Mouse (Mus musculus): Measurements from ENCODE around the gene Dcaf5. TPM values are rescaled to one million over a fixed set of nuclear protein-coding genes. Genes with fewer than 3 reads are reported as not detected.
A peak's percentile ranks its signal among the peaks of the same experiment; 100 is the strongest.

Dcaf5 gene
- total and polyA plus RNA-seq, 2 experiments from 2014 or later, result 7.9 to 25.0 TPM

DNA sequence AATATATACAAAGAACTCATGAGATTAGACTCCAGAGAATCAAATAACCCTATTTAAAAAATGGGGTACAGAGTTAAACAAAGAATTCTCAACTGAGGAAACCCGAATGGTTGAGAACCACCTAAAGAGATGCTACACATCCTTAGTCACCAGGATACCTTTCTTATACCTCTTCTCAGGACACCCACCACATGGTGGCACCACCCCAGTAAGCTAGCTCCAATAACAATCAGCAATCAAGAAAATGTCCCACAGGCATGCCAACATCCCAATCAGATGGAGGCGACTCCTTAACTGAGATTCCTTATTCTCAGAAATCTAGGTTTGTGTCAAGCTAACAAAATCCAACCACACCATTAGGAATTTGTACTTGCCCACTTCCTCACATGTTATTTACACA, 42.4 kb downstream of the Dcaf5 start:
- 88% methylated on average over 2 of the region's 2 CpGs for WGBS
- H3K27me3 ChIP-seq (ENCODE audit: control insufficient read depth, insufficient read depth, low read length), result no peaks in the 10 kb centered on the region
- no peaks in the 10 kb centered on the region for H3K4me1 ChIP-seq (ENCODE audit: control insufficient read depth, insufficient read depth)
- ATAC-seq (ENCODE audit: insufficient read depth, low read depth), result no peak
- H3K4me2 ChIP-seq (ENCODE audit: low read depth, low read length), result no peak overlapping the region
- no peak overlapping the region for H3K4me3 ChIP-seq (ENCODE audit: low read depth, low read length)
- no peaks in the 10 kb centered on the region for H3K9me3 ChIP-seq (replicated peaks; ENCODE audit: control insufficient read depth, low read length)
- no peak for DNase-seq (ENCODE audit: low spot score)
- no peak overlapping the region for H3K9ac ChIP-seq (replicated peaks; ENCODE audit: low read depth, low read length)
- no peak overlapping the region for H3K27ac ChIP-seq (ENCODE audit: low read depth)
- peaks cover 51% of the 10 kb centered on the region for H3K36me3 ChIP-seq (replicated peaks; ENCODE audit: control insufficient read depth, insufficient read depth, low read length)
- no peak for TF ChIP-seq CTCF (IDR thresholded peaks at IDR 0.05; ENCODE audit: low read depth)
- no peak for TF ChIP-seq EP300 (IDR thresholded peaks at IDR 0.05; ENCODE audit: low read depth)

DNA sequence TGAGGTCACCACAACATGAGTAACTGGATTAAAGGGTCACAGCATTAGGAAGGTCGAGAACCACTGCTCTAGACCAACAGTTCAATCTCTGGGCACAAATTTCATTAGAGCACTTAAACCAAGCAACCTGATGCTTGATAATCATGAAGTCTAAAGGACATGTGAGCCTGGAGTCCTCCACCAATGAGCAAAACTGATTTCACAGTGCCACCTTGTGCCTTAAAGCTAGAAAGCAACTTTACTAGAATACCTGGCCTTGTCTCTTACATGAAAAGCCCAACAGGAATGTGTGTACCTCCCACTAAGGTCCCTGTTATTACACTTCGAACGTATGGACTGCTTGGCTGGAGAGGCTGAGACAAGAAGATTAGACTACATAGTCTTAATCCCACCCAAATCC, 47.0 kb downstream of the Dcaf5 start:
- Histone ChIP-seq H3K27ac (ENCODE audit: low read depth) (no peak overlapping the region), H3K4me1 (ENCODE audit: control insufficient read depth, insufficient read depth) (no peaks in the 10 kb centered on the region), H3K9me3 (replicated peaks; ENCODE audit: control insufficient read depth, low read length) (no peaks in the 10 kb centered on the region), H3K27me3 (ENCODE audit: control insufficient read depth, insufficient read depth, low read length) (no peaks in the 10 kb centered on the region), H3K36me3 (replicated peaks; ENCODE audit: control insufficient read depth, insufficient read depth, low read length) (peaks cover 23% of the 10 kb centered on the region), H3K4me3 (ENCODE audit: low read depth, low read length) (no peak overlapping the region), H3K4me2 (ENCODE audit: low read depth, low read length) (no peak overlapping the region), H3K9ac (replicated peaks; ENCODE audit: low read depth, low read length) (no peak overlapping the region)
- DNase-seq (ENCODE audit: low spot score), result peak; percentile 52
- peak; percentile 39; the same call in 1 of the 2 replicates for ATAC-seq (ENCODE audit: insufficient read depth, low read depth)
- 43% methylated on average over 3 of the region's 3 CpGs for WGBS
- TF ChIP-seq EP300 (IDR thresholded peaks at IDR 0.05; ENCODE audit: low read depth), result no peak
- peak; percentile 72 for TF ChIP-seq CTCF (IDR thresholded peaks at IDR 0.05; ENCODE audit: low read depth)

DNA sequence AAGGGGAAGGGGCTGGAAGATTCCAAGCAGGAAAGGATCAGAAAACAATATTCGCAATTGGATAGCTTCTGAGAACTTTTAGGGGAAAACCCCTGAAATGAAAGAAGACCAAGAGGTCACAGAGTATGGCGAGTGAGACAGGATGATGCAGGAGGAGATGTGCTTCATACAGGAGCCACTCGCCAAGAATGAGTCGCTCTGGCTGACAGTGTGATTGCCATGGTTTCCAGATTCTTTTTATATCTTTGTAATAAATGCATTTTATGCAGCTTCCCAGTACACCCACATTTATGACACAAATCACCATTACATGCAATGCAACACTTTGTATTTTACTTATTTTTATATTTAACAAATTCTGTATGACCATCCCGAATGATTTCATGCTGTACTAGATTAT, 49.1 kb downstream of the Dcaf5 start:
- Histone ChIP-seq H3K4me3 (ENCODE audit: low read depth, low read length) (no peak overlapping the region), H3K9ac (replicated peaks; ENCODE audit: low read depth, low read length) (no peak overlapping the region), H3K4me2 (ENCODE audit: low read depth, low read length) (no peak overlapping the region), H3K9me3 (replicated peaks; ENCODE audit: control insufficient read depth, low read length) (no peaks in the 10 kb centered on the region), H3K27ac (ENCODE audit: low read depth) (no peak overlapping the region), H3K4me1 (ENCODE audit: control insufficient read depth, insufficient read depth) (no peaks in the 10 kb centered on the region), H3K27me3 (ENCODE audit: control insufficient read depth, insufficient read depth, low read length) (no peaks in the 10 kb centered on the region), H3K36me3 (replicated peaks; ENCODE audit: control insufficient read depth, insufficient read depth, low read length) (peaks cover 19% of the 10 kb centered on the region)
- ATAC-seq (ENCODE audit: insufficient read depth, low read depth) (no peak), DNase-seq (ENCODE audit: low spot score) (no peak)
- 87% methylated on average over 5 of the region's 5 CpGs for WGBS
- TF ChIP-seq CTCF (IDR thresholded peaks at IDR 0.05; ENCODE audit: low read depth), result no peak
- TF ChIP-seq EP300 (IDR thresholded peaks at IDR 0.05; ENCODE audit: low read depth), result no peak

DNA sequence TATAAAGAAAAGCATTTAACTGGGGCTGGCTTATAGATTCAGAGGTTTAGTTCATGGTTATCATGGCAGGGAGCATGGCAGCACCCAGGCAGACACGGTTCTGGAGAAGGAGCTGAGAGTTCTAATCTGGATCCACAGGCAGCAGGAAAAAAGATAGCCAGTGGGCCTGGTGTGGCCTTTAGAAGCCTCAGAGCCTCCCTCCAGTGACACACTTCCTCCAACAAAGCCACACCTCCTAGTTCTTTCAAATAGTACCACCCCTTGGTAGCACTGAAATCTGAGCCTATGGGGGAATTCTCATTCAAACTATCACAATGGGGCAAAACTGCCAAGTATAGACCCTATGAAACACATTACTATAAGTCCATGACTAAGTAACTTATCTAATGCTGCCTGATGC, 51.0 kb downstream of the Dcaf5 start:
- no peaks in the 10 kb centered on the region for H3K4me1 ChIP-seq (ENCODE audit: control insufficient read depth, insufficient read depth)
- no peaks in the 10 kb centered on the region for H3K9me3 ChIP-seq (replicated peaks; ENCODE audit: control insufficient read depth, low read length)
- H3K27ac ChIP-seq (ENCODE audit: low read depth), result no peak overlapping the region
- DNase-seq (ENCODE audit: low spot score) (no peak), ATAC-seq (ENCODE audit: insufficient read depth, low read depth) (no peak)
- H3K27me3 ChIP-seq (ENCODE audit: control insufficient read depth, insufficient read depth, low read length), result no peaks in the 10 kb centered on the region
- WGBS, result 50% methylated on average over 1 of the region's 1 CpGs
- TF ChIP-seq EP300 (IDR thresholded peaks at IDR 0.05; ENCODE audit: low read depth), result no peak
- no peak for TF ChIP-seq CTCF (IDR thresholded peaks at IDR 0.05; ENCODE audit: low read depth)
- no peak overlapping the region for H3K4me3 ChIP-seq (ENCODE audit: low read depth, low read length)
- no peak overlapping the region for H3K9ac ChIP-seq (replicated peaks; ENCODE audit: low read depth, low read length)
- H3K4me2 ChIP-seq (ENCODE audit: low read depth, low read length), result no peak overlapping the region
- H3K36me3 ChIP-seq (replicated peaks; ENCODE audit: control insufficient read depth, insufficient read depth, low read length), result peaks cover 7% of the 10 kb centered on the region; the same call in 1 of the 2 replicates

DNA sequence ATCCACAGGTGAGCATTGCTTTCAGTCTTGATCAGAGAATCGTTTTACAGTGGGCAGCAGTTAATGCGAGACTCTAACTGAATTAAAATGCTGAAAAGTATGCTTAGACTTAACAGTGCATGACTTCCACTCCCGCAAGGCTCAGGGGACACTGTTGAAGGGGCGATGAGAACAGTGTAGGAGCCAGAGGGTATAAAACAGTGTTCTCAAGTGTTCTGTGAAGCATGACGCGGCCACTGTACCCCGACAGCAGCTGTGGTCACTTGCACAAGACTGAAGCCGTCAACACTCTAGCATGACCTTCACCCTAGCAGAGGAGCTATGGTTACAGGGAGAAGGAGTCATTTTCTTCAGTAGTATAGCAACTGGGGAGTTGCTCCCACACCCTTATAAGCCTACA, 52.9 kb downstream of the Dcaf5 start:
- DNase-seq (ENCODE audit: low spot score), result no peak
- 0 out of 2 replicates have a peak, but pooled peaks cover 3% of the 10 kb centered on the region for H3K36me3 ChIP-seq (replicated peaks; ENCODE audit: control insufficient read depth, insufficient read depth, low read length)

DNA sequence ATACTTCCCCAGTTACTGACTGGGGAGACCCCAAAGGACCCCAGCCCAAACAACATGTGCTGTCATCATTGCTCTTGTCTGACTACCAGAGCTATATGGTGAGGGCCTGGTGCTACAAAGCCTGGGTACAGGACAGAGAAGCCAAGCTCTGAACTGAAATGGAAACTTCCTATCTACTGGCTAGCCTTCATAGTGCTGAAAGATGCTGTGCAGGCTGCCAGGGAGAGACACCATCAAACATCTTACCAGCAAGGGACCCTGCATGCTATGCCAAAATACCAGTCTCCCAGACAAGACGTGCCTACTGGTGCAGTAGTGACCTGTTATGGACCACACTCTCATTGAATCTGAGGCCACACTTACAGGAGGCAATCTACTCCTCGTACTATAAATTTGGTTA, 53.6 kb downstream of the Dcaf5 start:
- Histone ChIP-seq H3K9me3 (replicated peaks; ENCODE audit: control insufficient read depth, low read length) (no peaks in the 10 kb centered on the region), H3K4me1 (ENCODE audit: control insufficient read depth, insufficient read depth) (peaks cover 5% of the 10 kb centered on the region), H3K4me3 (ENCODE audit: low read depth, low read length) (no peak overlapping the region), H3K4me2 (ENCODE audit: low read depth, low read length) (no peak overlapping the region), H3K9ac (replicated peaks; ENCODE audit: low read depth, low read length) (no peak overlapping the region), H3K36me3 (replicated peaks; ENCODE audit: control insufficient read depth, insufficient read depth, low read length) (0 out of 2 replicates have a peak, but pooled peaks cover 3% of the 10 kb centered on the region), H3K27me3 (ENCODE audit: control insufficient read depth, insufficient read depth, low read length) (no peaks in the 10 kb centered on the region), H3K27ac (ENCODE audit: low read depth) (peak overlapping the region; percentile 54)
- peak; percentile 65 for DNase-seq (ENCODE audit: low spot score)
- ATAC-seq (ENCODE audit: insufficient read depth, low read depth), result peak; percentile 63
- 40% methylated on average over 2 of the region's 2 CpGs for whole genome bisulfite sequencing
- TF ChIP-seq EP300 (IDR thresholded peaks at IDR 0.05; ENCODE audit: low read depth) (peak; percentile 77; the same call in 1 of the 2 replicates), CTCF (IDR thresholded peaks at IDR 0.05; ENCODE audit: low read depth) (no peak)

More for the DNA sequence above, 52.9 kb downstream of the Dcaf5 start:
- TF ChIP-seq CTCF (IDR thresholded peaks at IDR 0.05; ENCODE audit: low read depth) (no peak), EP300 (IDR thresholded peaks at IDR 0.05; ENCODE audit: low read depth) (no peak)
- Histone ChIP-seq H3K27ac (ENCODE audit: low read depth) (peak overlapping the region; percentile 54), H3K4me3 (ENCODE audit: low read depth, low read length) (no peak overlapping the region), H3K4me2 (ENCODE audit: low read depth, low read length) (no peak overlapping the region), H3K27me3 (ENCODE audit: control insufficient read depth, insufficient read depth, low read length) (no peaks in the 10 kb centered on the region), H3K9ac (replicated peaks; ENCODE audit: low read depth, low read length) (no peak overlapping the region), H3K9me3 (replicated peaks; ENCODE audit: control insufficient read depth, low read length) (no peaks in the 10 kb centered on the region), H3K4me1 (ENCODE audit: control insufficient read depth, insufficient read depth) (peaks cover 5% of the 10 kb centered on the region)
- WGBS, result 40% methylated on average over 8 of the region's 8 CpGs
- ATAC-seq (ENCODE audit: insufficient read depth, low read depth), result peak; percentile 53
